Mouse (Mus musculus): Measurements from ENCODE around the gene Alkbh2. TPM values are rescaled to one million over a fixed set of nuclear protein-coding genes. Genes with fewer than 3 reads are reported as not detected.

Gene Alkbh2
- total RNA-seq, 2 experiments from 2014 or later: 4.8 to 6.4 TPM

DNA sequence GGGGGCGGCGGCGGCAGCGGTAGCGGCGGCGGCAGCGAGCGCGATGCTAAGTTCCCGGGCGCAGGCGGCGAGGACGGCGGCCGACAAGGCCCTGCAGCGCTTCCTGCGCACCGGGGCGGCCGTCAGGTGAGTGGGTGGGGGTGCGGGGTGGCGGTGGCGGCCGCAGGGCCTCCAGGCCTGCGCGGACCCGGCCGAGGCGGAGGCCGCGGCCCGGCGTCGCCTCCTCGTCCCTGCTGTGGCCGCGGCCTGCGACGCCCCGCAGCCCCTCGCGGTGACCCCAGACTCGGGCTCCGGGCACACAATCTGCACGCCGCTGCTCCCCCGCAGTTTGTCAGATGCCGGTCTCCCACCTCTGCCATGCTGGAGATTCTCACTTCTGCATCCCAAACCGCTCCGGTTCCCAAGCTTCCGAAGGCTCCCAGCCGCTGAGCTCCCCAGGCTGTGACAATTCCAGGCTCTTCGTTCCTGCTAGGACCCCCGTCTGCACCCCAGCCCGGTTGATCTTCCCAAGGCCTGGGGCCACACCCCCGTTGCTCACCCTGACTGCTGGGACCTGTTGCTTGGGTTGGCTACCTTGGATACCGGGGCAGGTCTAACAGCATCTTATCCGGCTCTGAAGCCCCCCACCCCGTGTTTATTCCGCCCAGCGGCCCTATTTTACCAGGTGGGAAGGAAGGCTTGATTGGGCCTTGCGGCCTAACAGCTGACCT, 27.5 kb downstream of the Alkbh2 start:
- peak; percentile 13 for DNase-seq

DNA sequence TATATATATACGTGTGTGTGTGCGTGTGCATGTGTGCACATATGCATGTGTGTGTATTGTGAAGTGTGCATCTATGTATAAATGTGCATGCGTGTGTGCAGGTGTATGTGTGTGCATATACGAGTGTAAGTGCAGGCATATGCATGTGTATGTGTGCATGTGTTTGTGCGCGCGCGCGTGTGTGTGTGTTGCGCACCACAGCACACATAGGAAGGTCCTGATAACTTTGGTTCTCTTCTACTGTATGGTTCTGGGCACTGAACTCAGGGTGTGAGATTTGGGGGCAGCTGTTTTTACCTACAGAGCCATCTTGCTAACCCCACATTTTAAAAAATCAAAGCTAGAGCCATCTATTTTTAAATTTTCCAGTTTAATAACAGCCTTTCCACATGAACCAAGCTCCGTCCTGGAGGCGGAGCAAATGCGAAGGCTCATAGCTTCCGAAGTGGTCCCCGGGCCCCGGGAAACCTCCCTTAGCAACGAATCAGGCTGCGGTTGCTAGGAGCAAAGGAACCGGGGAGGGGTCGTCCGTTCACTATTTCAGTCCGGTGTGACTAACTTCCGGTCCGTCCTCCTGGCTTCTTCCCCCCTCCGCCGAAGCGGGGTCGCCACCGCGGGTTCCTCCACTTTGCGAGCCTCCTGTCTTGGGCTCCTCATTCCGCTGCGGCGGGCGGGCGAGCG, 28.2 kb downstream of the Alkbh2 start:
- peak; percentile 97 for DNase-seq

DNA sequence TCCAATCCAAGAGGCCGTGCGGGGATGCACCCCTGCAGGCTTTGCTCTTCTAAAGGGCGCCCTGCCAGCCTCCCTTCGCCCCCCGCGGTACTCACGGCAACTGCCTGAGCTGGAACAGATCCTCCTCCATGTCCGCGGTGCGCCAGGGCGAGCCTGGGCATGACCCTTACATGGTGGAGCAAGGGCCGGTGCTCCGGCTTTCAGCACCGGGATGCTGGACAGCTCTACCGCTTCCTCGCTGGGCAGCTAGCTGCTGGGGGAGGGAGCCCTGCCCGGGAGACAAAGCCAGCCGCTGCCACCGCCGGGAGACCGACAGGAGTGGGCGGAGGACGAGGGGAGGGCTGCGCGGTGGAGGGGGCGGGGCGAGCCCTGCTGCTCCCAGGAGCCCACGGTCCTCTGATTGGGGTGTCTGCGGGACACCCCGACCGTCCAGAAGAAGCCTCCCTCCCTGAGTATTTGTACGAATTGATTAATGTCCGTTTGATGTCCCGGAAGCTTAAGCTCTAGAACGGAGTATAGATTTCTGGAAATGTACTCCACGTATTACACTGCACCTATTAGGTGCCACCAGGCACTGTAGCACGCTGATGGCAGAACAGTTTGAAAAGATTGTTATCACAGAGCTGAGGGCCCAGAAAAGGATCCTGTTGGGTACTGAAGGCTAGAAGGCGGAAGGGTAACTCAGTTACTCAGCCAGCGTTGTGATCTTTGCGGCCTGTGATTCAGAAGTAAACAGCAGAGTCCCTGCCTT, 36.8 kb downstream of the Alkbh2 start, which contains the start of gene Svop:
Gene Svop, minus strand, starts transcription at position 514 of the 751 bp plus-strand sequence.
- peak; percentile 89 for DNase-seq

DNA sequence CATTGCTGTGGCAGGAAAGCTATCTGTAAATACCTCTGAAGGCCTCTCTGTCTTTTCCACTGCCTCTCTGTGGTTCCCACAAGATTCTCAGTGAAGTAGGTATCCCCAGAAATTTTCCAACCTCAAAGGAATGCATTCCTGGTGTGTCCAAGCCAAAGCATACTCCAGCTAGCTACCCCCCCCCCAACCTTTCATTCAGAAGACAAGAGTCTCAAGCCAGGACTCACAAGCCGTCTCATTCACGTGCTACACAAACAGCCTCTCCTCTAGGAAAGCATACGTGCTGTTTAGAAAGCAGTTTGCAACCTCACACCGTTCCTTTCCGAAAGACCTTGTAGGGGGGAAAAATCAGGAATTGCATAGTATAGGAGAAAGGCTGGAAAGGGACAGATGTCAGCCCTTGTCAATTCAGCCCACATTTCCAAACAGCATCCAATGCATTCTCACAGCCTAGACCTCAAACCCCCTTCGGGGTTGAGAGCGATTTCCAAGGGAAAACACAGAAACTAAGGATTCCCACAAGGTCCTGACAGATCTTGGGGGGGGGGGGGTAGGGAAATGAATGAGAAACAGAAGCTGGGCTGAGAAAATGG, 37.5 kb downstream of the Alkbh2 start:
- no peak for DNase-seq

DNA sequence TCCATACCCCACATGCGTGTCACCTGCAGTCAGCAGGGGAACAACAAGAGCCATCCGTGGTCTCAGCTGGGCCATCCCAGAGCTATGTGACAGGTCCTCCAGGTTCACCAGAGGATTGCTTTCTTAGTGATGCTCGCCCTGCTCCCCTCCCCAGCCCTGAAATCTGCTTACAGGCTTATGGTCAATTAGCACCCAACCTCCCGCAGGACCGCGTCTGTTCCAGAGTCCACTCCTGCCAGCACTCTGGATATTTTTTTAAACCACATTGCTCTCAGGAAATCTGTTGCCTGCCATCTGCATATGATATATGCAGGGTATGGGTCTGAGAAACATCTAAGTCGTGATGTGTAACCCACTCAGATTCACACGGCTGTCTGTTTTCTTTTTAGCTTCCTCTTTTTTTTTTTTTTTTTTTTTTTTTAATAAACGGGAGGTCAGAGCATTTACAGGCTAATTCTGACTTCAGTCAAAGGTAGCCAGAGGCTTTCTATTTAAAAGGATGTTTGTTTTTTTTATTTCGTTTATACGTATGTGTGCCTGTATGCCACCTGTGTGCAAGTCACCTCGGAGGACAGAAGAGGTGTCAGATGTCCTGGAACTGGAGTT, 40.0 kb downstream of the Alkbh2 start:
- DNase-seq: no peak

DNA sequence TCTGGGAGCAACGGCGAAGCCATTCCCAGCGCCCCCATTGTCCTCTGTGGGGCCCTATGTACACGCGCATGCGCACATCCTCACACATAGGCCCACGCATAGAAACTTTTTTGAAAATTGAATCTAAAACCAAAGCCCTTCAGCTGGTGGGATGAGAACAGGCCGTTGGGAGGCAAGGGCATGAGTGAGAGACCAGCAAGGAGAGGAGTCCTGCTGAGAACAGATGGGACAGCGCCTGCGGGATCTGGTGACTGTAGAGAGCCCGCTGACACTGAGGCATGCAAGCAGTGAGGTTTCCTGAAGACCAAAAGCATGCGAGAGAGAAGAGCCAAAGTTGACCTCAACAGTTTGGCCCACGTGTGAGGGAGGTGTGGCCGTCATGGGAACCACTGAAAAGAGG, 42.5 kb downstream of the Alkbh2 start:
- DNase-seq: no peak

DNA sequence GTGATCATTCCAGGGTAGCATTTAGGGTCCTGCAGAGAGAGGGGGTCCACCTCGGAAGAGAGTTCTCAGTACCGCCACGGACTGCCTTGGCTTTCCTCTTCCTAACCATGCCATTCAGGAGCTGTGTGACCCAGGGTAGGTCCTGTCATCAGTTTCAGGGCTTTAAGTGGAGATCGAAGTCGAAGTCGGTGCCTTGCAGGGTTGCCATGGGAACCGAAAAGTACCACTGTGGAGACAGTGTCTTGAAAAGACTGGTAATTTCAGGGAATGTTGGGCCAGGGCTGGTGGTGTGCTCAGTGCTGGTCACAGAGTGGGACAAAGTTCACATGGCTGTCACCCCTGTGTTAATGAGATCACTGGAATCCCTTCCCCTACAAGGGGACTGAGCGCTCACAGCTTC, 51.0 kb downstream of the Alkbh2 start:
- no peak for DNase-seq

Other genes with a start within 250 kb of the Alkbh2 start
- 100 to 1,000 TPM in 1 of 2 experiments, 10 to 100 TPM in 1; 92.4 to 108 TPM for gene Coro1c, start 219.5 kb downstream of the Alkbh2 start, total RNA-seq (2021)
- gene Ssh1, start 134.3 kb downstream of the Alkbh2 start, total RNA-seq (2021): 10 to 100 TPM; 24.0 to 25.0 TPM
- gene Dao, start 124.5 kb downstream of the Alkbh2 start, total RNA-seq (2021): not detected
- gene Usp30, start 62.8 kb downstream of the Alkbh2 start, total RNA-seq (2021): 10 to 100 TPM; 15.9 to 17.8 TPM
- under 1 TPM in 1 of 2 experiments, not detected in 1; 0.20 TPM for gene Svop, start 36.6 kb downstream of the Alkbh2 start, total RNA-seq (2021)
- gene Ung, start 2.2 kb upstream of the Alkbh2 start, total RNA-seq (2021): 10 to 100 TPM; 34.0 to 40.7 TPM
- 100 to 1,000 TPM; 101 to 102 TPM for gene Acacb, start 18.3 kb upstream of the Alkbh2 start, total RNA-seq (2021)
- not detected for gene Foxn4, start 145.6 kb upstream of the Alkbh2 start, total RNA-seq (2021)
- gene Myo1h, start 160.9 kb upstream of the Alkbh2 start, total RNA-seq (2021): under 1 TPM; 0.17 to 0.20 TPM